Mouse (Mus musculus) retina, postnatal 7 days (tissue): Measurements from ENCODE around the gene Dst.
"Not testable (repeated sequence)": the region's sequence is repeated elsewhere in the genome, so short reads cannot be mapped to it uniquely, and the experiment has no call there.

Source experiments
- DNase-seq: peaks from one replicate; pipeline ENCODE4 v3.0.0-alpha.2; 2012; ENCODE audit warnings: low read depth, low spot score

The Dst gene

DNA sequence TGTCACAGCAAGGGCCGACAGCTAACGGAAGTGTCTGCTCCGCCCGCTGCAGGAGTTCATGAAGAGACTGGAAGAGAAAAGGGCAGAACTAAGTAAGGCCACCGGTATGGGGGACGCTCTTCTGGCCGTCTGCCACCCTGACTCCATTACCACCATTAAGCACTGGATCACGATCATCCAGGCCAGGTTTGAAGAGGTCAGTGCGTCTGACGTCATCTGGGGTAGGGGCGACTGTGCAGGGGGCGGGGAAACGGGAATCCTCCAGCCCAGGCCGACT, 381.4 kb downstream of the Dst start:
- no peak for DNase-seq

DNA sequence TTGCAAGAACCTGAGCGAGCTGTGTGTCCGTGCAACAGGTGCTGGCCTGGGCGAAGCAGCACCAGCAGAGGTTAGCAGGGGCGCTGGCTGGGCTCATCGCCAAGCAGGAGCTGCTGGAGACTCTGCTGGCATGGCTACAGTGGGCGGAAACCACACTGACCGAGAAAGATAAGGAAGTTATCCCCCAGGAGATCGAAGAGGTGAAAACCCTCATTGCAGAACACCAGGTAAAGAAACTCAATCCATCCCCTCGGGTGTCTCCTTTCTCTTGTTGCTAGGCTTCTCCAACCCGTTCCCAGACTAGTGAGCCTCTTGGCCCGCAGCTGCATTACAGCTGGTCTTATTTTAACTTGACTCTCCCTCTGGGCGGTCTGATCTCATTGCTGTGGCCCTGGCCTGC, 382.3 kb downstream of the Dst start:
- no peak for DNase-seq

DNA sequence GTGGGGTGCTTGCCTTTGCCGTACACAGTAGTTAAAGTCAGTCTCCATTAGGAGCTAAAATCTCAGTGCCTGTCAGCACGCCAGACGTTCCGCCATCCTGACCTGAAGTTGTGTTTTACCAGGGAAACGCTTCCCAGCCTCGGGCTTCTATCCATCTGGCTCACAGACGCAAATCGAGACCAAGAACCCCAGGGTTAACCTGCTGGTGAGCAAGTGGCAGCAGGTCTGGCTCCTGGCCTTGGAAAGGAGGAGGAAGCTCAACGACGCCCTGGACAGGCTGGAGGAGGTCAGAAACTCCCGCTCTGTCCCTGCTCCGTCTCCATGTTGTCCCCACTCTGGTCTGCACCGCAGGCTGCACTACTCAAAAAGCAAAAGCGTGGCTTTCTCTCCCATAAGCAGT, 385.2 kb downstream of the Dst start:
- no peak for DNase-seq

DNA sequence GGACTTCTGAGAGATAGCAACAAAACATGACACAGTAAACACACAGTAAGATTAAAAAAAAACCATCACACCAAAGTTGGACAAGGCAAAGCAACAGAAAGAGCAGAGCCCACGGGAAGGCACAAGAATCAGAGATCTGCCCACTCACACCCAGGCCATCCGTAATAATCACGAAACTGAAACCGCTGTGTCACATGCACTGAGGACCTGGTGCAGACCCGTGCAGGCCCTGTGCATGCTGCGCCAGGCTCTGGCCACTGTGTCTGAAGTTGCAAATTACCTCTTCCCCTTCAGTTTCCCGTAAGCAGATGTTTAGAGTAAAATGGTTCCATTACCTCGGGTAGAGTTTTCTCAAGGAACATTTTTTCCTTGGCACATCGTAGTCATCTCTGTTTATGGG, 389.6 kb downstream of the Dst start:
- DNase-seq, result no peak

DNA sequence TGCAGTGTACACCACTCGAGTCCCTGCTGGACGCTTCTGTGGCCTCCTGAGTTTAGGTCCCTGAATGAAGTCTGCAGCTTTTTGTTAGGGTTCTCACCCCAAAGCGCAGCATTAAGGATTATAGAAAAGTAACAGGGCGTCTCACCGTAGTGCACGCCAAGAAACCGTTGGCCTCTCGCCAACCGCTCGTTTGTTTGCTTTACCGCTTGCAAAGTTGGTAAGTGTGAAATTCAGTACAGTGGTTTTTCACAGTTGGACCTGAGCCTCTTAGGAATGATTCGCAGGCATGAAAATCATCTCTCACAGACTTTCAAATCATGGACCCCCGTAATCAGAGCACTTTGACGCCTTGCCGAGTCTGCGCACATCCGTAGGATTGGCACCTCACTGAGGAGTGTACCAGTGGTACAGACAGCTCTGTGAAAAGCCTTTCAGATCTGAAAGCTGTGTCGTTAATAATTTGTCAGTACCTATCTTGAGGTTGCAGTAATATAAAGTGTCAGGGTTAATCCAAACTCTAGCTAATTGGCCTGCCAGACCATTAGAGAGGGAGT, 390.7 kb downstream of the Dst start:
- DNase-seq, result no peak

DNA sequence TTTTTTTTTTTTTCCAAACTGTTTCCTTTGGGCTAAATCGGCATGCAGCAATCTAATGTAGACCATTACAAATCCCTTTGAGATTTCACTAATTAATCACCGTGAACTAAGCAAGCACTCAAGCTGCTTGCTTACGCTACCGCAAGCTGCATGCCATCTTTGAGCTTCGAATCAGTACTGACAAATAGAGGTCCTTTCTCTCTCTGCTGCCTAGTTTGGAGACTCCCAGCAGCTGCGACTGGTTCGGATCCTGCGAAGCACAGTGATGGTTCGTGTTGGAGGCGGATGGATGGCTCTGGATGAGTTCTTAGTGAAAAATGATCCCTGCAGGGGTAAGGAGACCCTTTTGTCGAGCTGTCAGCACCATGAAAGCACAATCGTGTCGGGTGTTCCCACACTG, 391.5 kb downstream of the Dst start:
- DNase-seq, result no peak

DNA sequence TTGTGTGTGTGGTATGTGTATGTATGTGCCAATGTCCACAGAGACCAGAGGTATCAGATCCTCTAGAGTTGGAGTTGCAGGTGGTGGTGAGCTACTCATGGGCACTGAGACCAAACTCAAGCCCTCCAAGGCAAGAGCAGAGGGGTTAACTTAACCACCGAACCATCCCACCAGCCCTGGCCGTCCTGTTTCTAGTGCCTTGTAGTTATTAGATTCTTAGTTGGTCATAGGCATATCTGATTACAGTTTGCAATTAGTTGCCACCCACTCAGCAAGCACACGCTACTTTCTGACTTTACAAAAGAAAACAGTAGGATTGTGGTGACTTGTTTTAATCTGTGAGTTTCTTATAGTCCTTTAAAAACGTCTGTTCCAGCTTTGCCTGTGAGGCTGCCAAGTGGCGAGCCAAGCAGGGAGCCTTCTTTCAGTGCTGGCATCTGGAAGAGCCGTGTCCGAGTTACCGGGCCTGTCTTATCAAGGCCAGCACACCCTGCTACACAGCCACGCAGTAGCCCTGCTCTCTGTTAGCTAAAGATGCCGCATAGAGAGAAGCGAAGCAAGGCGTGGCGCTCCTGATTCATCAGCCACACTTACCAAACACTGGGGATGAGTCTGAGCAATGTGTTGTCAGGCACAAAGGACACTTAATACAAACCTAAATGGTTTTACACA, 392.4 kb downstream of the Dst start:
- no peak for DNase-seq

DNA sequence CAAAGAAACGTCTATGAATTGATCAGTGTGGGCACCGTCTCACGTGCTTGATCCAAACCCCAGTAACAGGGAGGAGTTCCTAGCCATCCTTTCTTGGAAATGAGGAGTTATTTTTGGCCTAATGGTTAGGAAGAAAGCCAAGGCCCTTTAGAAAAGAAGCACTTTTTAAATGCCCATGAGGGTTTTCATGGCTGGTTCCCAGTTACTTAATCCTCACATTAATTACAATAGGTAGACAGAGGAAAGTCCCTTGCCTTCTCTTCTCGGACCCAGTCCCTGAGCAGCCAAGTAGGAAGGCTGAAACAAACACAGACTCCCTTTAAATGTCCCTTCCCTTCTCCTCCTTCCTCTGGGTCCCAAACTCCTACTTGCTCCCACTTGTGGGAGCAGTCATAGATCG, 396.2 kb downstream of the Dst start:
- DNase-seq, result no peak

DNA sequence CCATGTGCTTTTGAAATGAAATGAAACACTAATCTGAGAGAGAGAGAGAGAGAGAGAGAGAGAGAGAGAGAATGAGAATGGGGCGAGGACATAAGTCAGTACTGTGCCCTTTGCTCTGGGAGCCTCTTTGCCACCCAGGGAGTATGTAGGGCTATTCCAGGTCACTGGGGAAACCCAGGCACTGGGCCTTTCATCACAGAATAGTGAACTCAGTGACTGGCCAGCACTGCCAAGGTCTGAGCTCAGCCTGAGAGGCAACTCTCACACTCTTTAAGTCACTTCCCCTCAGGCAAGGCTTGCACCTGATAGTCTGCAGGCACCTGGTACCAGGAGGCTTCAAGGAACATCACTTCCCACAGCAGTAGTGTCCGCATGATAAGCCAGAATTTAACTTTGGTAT, 398.7 kb downstream of the Dst start:
- DNase-seq, result no peak

DNA sequence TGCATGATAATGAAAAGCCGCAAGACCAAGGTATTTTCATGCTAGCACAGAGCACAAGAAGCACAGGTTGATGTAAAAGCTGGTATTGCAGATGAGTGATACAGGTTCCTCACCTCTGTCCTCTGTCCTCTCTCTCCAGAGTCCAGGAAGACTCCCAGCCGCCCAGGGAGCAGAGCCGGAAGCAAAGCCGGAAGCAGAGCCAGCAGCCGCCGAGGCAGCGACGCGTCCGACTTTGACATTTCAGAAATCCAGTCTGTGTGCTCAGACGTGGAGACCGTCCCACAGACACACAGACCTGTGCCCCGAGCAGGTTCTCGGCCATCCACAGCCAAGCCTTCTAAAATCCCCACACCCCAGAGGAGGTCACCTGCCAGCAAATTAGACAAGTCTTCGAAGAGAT, 399.2 kb downstream of the Dst start:
- no peak for DNase-seq

DNA sequence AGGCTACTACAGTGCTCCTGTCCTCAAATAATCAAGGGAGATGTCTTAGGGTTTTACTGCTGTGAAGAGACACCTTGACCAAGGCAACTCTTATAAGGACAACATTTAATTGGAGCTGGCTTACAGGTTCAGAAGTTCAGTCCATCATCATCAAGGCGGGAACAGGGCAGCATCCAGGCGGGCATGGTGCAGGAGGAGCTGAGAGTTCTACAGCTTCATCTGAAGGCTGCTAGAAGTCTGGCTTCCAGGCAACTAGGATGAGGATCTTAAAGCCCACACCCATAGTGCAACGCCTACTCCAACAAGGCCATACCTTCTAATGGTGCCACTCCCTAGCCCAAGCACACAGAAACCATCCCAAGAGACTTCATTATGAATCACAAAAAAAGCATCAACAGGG, 400.8 kb downstream of the Dst start:
- DNase-seq, result not testable (repeated sequence)

DNA sequence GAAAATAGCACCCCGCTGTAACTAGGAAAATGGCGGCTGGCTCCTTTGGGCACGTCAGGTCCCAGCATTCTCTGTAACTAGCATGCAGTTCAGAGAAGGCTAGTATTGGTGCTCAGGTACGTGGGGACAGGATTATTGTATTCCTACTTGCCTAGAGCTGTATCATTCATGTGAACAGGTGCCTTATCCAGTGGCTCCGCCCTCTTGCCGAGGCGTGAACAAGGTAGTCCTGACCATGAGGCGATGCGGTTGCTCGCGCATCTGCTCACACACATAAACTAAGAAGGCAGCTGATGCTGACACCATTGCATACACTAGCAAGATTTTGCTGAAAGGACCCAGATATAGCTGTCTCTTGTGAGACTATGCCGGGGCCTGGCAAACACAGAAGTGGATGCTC, 401.4 kb downstream of the Dst start:
- no peak for DNase-seq

DNA sequence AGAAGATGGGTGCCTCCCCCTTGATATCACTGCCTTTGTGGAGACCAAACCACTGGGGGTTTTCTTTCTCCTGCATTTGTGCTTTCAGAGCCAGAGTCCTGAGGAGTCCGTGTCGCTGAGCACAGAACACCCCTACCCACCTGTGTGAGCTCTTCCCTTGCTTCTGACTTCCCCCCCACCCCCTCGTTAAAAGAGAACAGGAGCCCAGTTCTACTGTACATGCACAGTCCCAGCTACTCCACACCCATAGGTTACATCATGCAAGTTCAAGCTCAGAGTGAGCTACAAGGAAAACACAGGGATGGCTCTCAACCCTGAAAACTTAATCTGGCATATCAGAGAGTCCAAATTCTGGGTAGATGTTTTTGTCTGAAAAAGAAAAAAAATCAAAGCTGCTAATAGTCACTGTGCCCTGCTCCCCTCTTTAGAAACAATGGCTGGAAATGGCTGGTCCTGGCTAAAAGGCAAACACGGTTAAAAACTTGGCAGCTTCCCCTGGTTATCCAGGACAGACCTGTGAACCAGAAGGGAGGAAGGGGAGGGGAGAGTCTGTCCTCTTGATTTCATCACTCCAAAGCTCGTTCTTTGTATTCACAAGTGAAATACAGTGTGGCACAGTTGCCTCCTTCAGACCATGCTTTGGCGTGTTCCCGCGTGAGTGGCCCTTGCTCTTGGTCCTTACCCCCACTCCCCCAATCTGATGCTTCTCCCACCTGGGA, 402.7 kb downstream of the Dst start:
- DNase-seq, result no peak

DNA sequence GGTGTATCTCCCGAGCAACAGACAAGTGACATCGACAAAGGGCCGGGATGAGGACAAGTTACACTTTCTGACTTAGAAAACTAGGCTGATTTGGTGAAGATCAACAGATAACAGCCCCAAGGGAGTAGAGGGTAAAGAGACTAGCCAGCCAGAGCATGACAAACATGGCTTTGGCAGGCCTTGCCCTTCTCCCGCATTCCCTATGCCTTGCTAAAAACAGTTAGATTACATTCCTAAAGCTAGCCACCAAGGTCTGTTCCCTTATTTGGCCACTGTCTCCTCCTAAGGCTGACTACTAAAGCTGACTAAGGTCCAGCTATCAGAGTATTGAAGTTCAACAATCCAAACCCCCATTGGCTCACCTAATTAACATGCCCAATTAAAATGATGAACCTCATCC, 404.8 kb downstream of the Dst start:
- no peak for DNase-seq

DNA sequence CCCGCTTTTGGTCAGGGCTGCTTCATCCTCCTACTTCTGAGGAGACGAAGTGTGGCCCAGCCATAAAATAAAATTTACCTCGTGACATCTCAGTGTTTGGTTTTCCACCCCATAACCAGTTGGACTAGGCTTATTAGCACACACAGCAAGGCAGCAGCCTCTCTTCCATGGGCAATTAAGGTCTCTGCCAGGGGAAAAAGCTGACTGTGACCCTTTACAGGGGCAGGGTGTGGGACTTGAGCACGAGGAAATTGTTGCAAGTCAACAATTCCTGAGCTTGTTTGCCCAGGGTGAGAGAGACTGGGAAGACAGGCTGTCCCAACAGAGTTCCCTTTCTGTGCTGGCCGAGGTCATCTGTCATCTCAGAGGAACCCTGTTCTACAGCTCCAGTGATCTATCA, 407.4 kb downstream of the Dst start:
- DNase-seq, result no peak

DNA sequence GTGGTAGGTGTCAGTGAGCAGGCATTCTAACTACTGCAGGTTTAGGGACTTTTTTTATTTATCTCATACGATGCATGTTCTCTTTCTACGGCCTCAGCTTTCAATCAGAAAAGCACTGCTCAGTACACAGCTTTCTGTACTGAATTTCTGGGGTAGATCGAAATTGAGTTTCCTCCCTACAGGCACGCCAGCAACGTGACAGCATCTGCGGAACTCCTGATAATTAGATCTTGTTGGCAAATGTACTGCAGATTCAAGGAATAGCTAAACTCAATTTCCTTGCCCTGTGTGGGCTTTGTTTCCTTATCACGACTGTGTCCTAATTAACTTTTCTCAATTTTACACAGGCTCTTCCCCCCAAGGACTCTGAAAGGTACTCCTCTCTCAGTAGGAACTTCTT, 416.2 kb downstream of the Dst start:
- no peak for DNase-seq

DNA sequence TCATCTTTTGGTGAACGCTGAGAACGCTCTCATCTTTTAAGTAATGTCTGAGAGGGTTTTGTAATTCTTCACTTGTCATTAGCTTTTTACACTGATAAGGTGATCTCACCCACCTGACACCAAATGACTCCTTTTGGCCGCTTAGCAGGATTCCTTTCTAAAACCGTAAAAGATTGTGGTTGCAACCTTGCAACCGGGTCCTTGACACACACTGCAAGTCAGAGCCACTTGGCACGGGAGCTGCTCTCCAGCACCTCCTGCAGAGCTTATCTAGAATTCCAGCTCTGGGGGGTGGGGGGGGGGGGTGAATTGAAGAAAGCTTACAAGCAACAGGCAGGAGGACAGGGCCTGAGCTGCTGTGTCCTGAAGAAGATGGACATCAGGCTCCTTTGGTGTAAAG, 420.6 kb downstream of the Dst start:
- DNase-seq, result no peak

DNA sequence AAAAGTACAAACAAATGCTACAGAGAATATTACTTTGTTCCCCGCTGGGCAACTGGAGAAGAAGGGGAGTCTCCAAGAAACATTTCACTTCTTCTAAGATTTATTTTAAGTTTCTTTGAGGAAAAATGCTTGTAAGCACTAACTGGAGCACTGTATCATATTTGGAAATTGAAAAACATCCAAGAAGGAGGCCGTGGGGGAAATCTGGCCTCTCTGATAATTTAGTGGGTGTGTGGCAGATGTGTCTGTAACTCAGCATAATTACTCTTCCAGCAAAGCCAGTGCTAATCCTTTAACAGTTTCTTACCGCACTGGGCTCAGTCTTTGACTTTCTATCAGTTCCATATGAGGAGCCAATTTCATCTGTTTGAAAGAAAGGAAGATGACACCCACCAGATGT, 423.7 kb downstream of the Dst start:
- DNase-seq, result no peak
